Mouse (Mus musculus) spleen, adult 10 weeks (tissue): Measurements from ENCODE around the gene Hormad1. TPM values are rescaled to one million over a fixed set of nuclear protein-coding genes. Genes with fewer than 3 reads are reported as not detected.

ENCODE experiments used
- polyA plus RNA-seq: library from polyadenylated mRNA; stranded (reverse); fragments of 350-450 nt; fragmentation: Illumina TruSeq; extraction: RNeasy Lipid Tissue Mini Kit (QIAGEN cat#74804); gene quantifications from one replicate; pipeline ENCODE4 v1.2.3, GENCODE M21; 2015; ENCODE audit warnings: low replicate concordance; ENCODE audit not compliant: insufficient read depth

Hormad1 gene
- not detected for polyA plus RNA-seq

DNA sequence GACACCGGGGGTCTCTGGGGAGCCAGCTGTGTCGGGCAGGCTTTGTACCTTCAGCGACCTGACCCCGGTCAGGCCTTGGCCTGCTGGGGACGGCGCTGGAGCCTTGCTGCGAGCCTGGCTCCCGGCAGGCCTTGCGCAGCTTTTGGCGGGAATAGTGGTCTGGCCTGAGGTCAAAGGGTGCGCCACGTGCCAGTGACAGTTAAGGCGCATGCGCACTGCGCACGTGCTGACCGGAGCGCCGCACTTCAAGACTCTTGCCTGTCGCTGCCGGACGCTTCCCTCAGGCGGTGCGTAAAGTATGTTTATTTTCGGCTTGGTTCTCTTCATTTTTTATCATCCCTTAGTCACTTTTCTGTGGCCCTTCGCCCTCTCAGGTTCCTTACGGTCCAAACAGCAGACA lies at the start of gene Hormad1:
Gene Hormad1, plus strand, starts transcription at position 241 of the 400 bp plus-strand sequence.

DNA sequence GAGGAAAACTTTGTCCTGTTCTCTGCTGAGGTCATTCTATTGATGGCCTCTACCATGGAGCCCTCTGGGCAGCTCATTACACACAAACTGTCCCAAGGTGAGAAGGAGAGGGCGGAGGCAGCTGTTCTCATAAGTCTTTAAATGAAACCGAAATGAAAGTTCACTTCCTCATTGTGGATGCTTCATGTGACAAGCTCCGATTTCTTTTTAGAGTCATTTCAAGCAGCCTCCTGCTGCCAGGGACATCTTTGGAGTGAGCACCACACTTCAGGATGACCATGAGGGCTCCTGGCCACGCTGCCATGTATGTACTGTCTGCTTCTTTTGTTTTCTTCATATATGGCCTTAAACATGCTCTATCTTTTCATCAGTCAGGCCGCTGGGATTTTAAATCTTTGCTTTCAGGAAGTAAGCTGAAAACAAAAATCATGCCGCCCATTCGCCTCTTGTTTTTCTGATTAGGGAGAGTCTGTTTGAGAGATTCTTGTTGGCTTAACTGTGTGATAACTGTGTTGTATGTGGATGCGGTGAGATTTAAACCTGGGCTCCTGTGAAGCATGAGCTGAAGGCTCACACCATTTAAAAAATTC lies 32.8 kb upstream of the Hormad1 start, which contains the start of gene Ctss:
Gene Ctss, plus strand, starts transcription at position 165 of the 590 bp plus-strand sequence.

DNA sequence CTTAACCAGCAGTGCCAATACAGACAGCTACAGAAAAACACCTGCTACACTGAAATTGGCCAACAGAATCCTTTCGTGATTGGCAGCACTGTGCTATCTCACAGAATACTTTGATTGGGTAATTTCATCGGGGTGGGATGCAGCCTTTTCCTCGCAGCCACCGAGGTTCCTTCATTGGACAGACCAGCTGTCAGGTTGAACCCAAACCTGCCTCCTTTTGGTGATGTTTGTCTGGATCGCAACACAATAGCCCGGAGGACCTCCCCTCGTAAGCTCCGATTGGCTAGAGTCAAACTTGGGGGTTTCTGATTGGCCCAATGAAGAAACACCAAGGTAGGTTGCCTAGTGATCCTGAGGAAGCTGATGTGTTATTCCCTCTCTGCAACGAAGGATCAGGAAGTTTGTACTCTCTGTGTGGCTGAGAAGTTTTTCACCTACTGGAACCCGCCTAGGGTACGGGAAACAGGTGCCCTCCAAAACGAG lies 29.2 kb downstream of the Hormad1 start, which contains the start of gene Golph3l:
Gene Golph3l, plus strand, starts transcription at position 331 of the 483 bp plus-strand sequence.

DNA sequence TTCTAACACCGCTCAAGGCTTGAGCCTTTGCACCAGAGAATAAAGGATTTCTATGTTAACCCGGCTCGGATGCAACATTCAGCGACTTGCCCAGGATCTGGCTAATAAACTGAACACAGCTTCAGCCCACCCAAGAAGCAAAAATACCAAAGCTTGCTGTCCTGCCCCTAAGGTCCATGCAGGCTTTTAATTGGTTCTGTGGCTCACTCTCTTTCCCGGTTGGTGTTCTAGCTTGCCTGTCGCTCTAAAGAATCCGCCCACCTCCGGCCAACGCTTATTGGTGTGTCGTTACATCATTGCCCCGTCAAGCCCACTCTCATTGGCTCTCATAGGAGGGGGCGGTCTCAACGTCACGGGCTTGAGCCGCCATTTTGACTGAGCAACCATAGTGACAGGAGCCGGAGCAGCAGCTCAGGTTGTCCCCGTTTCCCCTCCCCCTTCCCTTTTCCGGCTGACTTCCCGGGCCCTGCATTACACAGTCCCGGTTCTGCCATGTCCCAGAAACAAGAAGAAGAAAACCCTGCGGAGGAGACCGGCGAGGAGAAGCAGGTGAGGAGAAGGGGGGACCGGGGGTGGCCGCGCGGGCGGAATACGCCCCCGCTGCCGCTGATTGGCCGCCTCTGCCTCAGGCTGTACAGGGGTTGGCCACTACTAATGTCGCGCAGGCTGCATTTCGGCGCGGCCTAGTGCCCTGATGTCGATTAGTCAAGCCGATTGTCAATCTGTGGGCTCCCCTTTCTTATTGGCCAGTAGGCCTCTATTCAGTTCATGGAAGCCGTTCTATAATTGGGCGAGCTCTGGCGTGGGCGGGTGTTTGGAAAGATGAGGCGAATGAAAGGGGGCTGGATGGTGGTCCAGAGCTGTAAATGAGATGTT lies 65.4 kb downstream of the Hormad1 start, which contains the start of gene Ensa:
Gene Ensa, plus strand, starts transcription at position 366 of the 876 bp plus-strand sequence.

Other genes with a start within 250 kb of the Hormad1 start
- 215 TPM for gene Cers2, start 244.9 kb upstream of the Hormad1 start, polyA plus RNA-seq
- gene Setdb1, start 202.5 kb upstream of the Hormad1 start, polyA plus RNA-seq = 47.4 TPM
- gene 4930558C23Rik, start 156.8 kb upstream of the Hormad1 start, polyA plus RNA-seq = not detected
- 57.5 TPM for gene Arnt, start 125.3 kb upstream of the Hormad1 start, polyA plus RNA-seq
- 6.5 TPM for gene Ctsk, start 60.4 kb upstream of the Hormad1 start, polyA plus RNA-seq
- 961 TPM for gene Ctss, start 32.9 kb upstream of the Hormad1 start, polyA plus RNA-seq
- gene Golph3l, start 29.3 kb downstream of the Hormad1 start, polyA plus RNA-seq = 48.8 TPM
- gene Ensa, start 65.3 kb downstream of the Hormad1 start, polyA plus RNA-seq = 111 TPM
- gene Mcl1, start 99.1 kb downstream of the Hormad1 start, polyA plus RNA-seq = 594 TPM
- gene Adamtsl4, start 128.2 kb downstream of the Hormad1 start, polyA plus RNA-seq = 2.2 TPM
- 22.0 TPM for gene Ecm1, start 179.9 kb downstream of the Hormad1 start, polyA plus RNA-seq
- 43.4 TPM for gene Tars2, start 200.5 kb downstream of the Hormad1 start, polyA plus RNA-seq